Mouse (Mus musculus) liver, adult 2 months (tissue): ENCODE measurements around the gene Ing5.

Experiments
- CTCF ChIP-seq: fragments of 200-500 bp; IDR thresholded peaks from 2 replicates; pipeline ENCODE4 v1.5.1; 2011; ENCODE audit warnings: low read depth, low read length, control low read depth
- POLR2A ChIP-seq: fragments of 200-500 bp; IDR thresholded peaks from 2 replicates; pipeline ENCODE4 v1.6.1; 2011; ENCODE audit warnings: low read length, control low read depth; ENCODE audit not compliant: insufficient read depth; ENCODE audit errors: extremely low read depth

DNA sequence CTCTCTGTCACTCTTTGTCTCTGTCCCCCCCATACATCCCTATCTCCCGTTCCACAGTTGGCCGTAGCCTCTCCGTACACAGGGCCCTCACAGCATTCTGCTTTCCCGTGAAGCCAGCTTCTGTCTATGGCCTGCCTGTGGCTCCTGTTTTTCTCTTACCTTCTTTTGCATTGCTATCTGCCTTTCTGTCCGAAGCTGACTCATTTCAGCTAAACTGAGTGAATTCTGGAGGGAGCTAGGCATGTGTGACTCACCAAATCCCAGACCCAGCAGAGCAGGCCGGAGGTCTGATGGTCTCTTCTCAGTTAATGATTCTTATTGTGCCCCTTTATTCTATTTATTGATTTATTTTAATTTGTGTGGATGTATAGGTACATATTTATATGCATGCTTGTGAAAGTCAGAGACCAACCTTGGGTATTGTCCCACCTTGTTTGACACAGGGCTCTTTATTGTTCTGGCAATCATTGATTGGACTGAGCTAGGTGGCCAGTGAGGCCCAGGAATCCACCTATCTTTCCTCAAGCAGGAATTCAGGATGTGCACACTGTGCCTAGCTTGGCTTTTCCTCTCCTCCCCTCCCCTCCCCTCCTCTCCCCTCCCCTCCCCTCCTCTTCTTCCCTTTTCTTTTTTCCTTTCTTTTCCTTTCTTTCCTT lies 32.2 kb downstream of the Ing5 start:
- TF ChIP-seq CTCF (no peak), POLR2A (no peak)
